Mouse (Mus musculus) gastrocnemius, postnatal 4 days (tissue): Measurements from ENCODE around the gene Fmo2. TPM values are rescaled to one million over a fixed set of nuclear protein-coding genes. Genes with fewer than 3 reads are reported as not detected.

Experiments
- DNase-seq, 2 experiments: peaks; one replicate each; pipeline ENCODE4 v3.0.0; 2021 to 2022; ENCODE audit warnings: low spot score in 2 of 2, mixed read lengths in 2 of 2
- long read RNA-seq, 2 experiments: library from polyadenylated mRNA; stranded (forward); transcript quantifications; one replicate each; pipeline ENCODE4 v2.0.0; 2021
- total RNA-seq, 2 experiments: library from RNA; stranded (reverse); gene quantifications; 2 replicates each; pipeline ENCODE4 v1.2.3; 2021

The Fmo2 gene
- total RNA-seq, result 1 to 10 TPM; 2.7 to 3.4 TPM
- long read RNA-seq, experiment 1, partial matches to known transcripts, result 1 of 2 reads
- long read RNA-seq, experiment 1, other reads (novel, unspliced or antisense), result 0 of 2 reads
- long read RNA-seq, experiment 2, full-length matches to known transcripts, result 1 of 1 reads
- long read RNA-seq, experiment 2, partial matches to known transcripts, result 0 of 1 reads
- long read RNA-seq, experiment 2, other reads (novel, unspliced or antisense), result 0 of 1 reads

DNA sequence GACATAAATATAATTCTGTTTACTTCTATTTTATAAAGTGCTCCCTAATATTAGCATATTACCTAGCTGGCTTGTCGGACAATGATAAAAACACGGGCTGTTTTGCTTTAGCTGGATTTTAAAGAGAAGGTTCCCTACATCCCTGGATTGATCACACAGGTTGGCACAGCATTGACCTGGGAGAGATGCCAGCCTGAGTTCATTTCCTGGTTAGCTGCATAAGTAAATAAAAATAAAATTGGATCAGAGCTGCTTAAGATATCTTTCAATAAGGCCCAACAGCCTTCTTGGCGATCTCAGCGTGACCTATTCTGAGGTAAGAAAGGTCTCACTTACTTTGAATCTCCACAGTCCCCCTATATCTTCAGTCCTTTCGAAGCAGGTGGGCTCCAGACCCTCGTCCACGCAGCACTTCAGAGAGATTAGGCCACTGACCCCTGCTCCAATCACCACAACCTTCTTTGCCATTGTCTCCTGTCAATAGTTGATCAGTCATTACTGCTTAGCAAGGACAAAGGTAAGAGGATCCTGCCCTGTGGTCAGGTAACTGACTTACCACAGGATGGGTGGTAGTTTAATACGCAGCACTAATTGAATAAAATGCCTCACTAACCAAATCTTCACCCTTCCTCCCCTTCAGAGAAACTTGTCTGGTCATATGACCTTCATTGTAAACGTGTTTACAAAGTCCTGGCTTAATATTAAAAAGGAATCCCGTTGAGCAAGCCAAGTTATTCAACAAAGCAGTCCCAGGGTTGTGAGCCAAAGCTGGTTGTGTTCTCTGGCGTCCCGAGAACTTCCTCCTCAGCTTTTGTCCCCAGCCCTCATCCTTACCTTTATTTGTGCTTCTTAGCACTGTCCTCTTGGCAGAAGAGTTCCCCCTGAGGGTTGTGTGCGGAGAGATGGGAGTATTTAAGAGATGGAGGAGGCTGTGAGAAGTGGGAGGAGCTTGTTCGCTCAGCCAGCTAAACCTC is at the start of gene Fmo2:
Gene Fmo2 (minus strand): TSS at position 889 of the 974 bp plus-strand sequence.
- no peak for DNase-seq

DNA sequence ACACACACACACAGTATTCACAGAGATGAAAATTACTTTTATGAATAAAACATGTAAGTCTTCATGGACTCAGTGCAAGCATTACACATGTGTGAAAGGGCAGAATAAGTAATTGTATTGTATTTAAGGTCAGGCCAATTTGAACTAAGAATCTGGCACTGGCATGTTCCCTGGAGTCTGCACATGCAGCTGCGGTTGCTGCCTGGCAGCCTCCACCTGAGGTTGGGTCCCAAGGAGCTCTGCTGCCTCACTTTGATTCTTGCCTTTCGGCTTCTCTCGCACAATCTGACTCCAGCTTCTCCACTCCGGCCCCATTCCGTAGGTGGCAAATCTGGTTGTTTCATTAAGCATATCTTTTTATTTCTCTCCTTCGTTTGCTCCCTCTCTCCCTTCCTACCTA is 49.4 kb upstream of the Fmo2 start:
- DNase-seq, result no peak

DNA sequence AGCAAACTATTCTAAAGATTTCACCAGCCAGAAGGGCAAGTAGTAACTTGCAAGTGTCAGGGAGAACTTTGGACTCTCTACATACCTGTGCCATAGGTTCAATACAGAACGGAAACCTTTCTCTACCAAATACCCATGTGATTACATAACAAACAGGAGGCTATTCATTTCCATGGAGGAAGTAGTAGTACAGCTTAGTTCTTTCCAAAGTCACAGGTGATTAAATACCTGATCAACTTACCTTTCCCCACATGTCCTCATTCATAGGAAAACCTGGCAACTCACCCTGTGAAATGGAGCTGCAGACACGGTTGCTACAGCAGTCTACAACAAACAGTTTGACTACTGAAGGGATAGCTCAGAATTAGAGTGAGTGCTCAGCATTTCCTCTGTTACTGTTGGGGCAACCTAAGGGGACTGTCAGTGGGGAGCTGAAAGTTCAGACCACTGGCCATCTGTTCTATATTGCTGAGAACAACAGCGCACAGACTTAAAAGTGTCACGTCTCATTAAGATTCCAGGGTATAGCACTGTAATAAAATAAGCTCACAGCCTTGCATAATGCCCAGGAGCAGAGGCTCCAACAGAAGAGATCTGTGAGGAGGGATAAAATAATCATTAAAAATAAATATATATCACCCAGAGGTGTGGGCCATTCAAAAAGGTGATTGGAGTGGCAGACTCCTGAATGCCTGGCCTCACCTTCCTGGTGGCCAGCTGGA is 48.5 kb upstream of the Fmo2 start:
- no peak for DNase-seq

DNA sequence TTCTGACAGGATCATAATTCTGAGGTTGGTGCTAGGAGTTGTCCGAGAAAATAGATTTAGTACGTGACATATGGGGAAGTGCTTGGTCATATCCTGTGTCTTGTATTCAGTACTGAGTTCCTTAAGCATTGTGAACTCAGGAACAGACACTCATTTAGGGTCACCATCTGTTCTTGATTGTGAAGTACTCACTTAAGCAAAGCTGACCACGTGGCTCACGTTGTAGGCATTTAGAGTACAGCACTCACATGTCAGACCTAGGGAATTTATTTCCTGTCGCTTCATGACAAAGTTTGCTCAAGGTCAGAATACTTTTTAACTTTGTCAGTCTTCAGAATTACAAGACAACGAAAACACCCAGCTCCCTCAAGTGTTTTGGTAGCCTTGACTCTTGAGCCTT is 45.2 kb upstream of the Fmo2 start:
- no peak for DNase-seq

DNA sequence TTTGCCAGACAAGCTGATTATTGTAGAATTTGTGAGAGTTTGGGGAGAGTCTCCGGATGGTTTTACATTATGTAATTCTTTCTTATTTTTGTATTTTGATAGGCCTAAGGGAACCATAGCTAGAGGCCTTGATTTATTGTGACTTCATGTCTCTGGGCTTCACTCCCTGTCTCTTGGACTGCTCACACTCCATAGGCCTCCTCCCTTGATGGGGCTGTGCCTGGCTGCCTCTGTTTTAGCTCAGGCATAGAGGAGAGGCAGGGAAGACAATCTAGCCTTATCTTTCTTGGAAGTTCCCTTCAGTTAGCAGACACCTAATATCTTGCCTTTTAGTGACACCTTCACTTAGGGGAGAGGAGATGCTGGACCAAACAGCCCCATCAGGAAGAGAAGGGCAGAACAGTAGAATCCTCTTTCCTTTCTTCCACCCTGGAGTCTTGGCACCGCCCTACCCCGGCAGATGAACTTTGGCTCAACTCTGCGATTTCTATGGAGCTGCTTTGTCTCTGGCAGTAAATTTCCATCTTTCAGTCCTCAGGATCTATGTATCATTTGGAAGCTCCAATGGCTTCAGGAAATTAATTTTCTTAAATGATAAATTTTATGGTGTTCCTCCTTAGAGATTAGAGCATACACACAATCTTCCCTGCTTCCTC is 40.3 kb upstream of the Fmo2 start:
- peak; percentile 31 to 46 for DNase-seq

DNA sequence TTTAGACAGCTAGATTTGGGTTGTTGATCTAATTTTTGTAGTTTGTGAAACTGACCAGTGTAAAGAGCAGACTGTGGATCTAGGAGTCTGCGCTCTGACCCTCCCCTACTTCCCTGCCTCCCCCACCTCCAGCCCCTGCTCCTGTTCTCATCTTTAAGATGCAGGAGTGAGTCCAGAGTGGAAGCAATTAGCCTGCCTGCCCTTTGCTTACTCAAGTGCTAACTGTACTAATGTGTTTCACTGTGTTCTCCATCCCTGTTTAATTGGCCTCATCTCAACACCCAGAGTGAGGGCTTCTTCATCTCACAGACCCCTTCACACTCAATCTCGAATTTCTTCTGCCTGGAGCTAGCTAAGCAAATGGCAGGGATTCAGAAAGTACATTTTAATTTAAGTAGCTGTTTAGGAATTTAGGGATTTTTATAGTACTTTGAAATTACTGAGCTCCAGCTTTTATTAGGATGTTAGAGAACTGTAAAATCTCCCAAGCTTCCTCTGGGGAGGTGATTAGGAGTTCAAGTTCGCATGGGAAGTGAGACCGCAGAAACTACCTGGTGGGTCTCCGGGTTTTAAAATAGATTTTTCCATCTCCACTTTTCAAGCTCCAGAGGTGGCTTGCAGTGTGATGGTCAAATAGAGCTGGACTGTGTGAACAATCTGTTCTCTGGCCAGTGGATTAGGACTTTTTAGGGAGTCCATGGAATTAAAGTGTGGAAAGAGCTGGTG is 39.6 kb upstream of the Fmo2 start:
- no peak for DNase-seq

DNA sequence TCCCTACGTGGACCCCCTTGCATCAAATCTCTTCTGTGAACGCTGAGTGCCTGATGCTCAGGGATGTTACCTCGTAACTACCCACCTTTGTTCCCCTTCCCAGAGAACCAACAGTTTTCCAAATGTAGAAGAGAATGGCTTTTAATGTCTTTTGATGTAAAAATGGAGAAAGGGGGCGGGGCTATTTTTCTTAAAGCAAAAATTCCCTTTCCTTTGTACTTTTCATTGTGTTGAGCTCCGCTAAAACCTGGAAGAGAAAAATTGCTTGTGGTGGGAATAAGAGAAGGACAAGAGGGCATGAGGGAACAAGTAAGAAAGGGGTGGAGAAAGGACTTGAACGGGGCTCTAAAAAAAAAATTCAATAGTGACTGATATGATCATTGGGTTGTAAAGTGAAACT is 38.9 kb upstream of the Fmo2 start, which contains the start of gene Fmo6:
Gene Fmo6 (minus strand): TSS at position 101 of the 400 bp plus-strand sequence.
- no peak for DNase-seq

DNA sequence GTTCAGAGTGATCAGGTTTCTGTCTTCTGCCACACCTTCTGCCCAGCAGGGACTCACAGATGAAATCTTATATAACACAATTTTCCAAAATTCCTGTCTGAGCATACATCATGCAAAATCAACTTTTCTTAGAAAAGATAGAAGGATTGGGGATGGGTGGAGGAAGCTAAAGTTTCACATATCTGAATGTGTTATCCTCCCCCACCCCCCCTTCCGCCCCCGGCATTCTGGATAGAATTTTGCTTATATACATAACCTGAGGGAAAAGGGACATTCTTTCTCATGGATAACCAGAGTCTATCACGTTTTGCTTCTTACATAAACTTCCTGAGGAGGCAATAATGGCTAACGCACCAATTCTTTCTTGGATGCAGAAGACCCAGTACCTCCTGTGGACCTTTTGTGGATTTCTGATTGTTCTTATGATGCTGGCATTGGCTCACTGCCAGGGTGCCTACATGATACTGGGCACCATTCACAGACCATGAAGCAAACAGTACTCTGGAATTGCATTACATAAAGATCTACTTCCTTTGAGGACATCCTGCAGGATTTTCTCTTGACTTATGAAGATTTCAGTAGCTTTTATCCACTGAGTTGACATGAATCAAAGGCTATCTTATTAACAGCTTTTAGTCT is 36.0 kb upstream of the Fmo2 start:
- DNase-seq, result no peak

DNA sequence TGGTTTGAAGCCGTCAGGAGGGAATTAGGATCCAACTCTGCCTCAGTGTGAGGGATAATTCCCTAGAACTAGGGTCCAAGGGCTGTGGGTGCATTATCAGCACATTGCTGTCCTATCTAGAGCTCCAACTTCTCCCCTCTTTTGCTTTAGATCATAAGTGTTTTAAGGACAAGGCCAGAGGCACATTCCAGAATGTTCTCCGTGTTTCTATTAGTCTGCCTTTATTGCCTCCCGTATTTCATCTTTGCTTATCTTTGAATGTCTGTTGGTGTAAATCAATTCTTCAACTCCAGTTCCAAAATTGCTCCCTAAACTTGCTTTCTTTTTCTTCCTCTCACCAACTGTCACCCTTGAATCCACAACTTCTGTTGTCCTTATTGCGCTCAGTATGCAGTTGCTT is 33.9 kb upstream of the Fmo2 start:
- no peak for DNase-seq

DNA sequence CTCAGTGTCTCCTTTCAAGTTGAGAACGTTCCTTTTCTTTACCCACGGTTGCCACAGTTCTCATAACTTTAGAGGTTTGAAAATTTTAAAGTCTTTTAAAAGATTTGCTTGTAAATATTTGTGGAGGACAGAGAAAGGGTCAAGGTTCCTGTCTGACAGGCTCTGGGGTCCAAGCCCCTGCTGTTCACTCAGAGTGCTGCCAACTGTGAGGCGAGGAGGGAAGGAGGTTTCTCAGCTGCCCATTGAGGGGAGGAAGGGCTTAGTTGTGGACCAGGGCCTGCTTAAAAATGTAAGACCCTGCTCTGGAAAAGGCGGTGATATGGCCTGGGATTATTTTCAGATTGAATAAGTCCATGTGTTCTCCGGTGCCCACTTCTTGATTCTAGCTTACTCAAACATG is 33.4 kb upstream of the Fmo2 start:
- DNase-seq, result no peak

DNA sequence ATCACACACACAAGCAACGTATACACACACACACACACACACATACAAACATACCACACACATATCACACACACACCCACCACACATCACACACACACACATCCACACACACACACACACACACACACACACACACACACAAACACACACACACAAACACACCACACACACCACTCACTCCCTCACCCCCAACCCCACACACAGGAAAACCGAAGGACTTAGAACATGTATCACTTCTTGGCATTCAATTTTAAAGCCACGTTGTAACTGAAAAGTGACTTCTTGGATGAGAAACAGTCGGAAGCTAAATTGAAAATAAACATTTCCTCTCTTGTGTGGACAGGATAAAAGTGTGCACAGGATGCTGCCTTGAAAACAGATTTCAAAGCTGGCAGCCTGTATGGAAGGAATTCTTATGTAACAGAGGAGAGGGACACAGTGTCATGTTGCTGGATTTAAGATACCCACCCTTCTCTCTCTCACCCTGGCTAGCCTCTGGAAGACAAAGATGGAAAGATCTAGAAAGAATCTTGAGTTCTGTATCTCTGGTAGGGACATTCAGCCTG is 32.9 kb upstream of the Fmo2 start:
- DNase-seq, result no peak

DNA sequence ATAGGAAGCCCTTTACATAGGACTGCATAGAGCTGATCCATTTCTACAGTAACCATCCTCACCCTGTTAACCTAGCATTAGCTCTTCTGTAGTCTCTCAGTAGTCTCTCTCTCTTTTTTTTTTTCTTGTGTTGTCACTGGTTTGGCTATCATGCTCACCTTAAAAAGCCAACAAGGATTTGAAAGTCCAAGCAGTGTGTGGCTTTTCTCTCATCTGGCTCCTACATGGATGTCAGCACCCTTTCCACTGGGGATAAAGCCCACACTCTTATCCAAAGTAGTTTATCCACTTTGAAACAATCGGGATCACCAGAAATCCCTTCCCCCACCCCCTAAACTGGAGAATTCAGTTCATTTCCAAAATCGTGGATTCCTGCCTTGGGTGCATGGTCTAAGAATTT is 32.1 kb upstream of the Fmo2 start:
- DNase-seq, result no peak

DNA sequence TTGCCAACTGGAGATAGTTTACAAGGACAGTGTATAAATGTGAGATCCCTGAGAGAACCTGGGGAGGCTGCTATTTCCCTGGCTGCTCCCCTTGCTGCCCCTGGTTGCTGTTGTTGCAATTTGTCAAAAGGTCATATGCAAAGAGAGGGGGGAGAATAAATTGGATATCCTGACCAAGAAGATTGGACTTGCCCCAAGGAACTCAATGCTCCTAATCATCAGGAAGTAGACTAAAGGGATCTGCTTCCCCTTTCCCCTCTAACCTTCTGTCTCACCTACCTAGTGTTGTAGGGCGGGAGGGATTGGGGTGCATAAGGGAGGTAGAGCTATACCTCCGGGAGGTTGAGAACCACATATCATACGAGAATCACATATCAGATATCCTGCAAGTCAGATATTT is 30.6 kb upstream of the Fmo2 start:
- no peak for DNase-seq

DNA sequence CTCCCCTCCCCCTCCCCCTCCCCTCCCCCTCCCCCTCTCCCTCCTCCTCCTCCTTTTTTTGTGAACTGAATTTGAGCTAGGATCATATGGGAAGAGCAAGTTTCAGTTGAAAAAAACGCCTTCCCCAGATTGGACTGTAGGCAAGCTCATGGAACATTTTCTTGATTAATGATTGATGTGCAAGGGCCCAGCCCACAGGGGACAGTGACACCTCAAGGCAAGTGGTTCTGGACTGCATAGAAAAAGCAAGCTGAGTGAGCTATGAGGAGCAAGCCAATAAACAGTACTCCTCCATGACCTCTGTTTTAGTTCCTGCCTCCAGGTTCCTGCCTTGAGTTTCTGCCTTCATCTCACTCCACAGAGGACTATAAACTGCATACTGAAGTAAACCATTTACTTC is 26.6 kb upstream of the Fmo2 start:
- no peak for DNase-seq

DNA sequence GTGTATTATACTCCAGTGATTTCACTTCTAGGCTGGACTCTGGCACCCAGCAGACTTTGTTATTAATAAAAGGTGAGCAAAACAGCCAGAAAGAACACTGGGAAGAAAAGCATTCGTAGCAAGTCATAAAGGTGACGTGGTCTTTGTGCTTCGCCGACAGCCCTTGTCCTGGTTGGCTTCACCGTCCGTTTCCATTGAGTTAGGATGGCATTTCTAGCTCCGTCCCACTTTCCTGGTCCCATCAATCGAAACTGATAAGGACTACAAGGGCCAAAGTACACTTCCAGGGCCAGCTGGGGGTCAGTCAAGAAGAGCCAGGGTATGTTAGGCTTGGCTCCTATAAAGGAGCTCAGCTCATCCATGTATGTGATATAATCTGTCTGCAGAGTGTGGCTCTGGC is 18.1 kb upstream of the Fmo2 start:
- DNase-seq, result no peak

DNA sequence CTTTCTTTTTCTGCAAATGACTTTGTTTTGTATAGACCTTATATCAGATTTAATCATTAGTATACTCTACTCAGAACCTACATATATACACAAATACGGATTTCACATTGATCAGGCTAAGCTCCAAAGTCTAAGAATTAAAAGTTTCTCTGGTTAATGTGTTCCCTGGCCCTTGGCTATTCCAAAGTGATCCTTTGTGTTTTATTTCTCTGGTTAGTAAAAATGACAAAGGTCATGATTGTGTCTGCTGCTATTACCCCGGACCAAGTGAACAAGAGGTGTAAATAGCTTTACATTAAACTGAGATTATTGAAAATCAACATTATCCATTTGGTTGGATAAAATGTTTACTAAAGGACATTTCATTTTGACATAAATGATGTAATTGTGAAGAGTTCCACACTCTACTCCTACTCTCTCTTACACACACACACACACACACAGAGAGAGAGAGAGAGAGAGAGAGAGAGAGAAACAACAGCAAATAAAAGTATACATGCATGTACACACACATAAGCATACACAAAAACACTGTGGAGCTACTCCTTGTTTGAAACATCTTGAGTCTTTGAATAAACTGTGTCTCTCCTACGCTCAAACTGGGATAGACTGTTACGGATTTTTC is 16.5 kb upstream of the Fmo2 start:
- no peak for DNase-seq

DNA sequence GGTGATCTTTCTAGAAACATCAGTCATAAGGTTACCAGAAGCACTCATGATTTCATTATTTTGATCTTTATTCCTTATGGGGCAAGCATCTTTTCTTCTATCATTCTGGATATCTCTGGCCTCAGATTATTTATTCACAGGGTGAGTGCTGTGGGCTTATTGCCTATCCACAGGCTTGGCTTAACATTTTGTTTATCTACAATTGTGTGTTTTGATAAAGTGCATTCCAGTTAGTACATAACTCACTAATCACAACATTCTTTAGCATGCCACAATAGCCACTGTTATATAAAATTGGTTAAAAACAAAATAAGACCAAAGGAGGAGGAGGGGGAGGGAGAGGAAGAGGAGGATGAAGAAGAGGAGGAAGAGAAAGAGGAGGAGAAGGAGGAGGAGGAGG is 13.6 kb upstream of the Fmo2 start:
- no peak for DNase-seq

DNA sequence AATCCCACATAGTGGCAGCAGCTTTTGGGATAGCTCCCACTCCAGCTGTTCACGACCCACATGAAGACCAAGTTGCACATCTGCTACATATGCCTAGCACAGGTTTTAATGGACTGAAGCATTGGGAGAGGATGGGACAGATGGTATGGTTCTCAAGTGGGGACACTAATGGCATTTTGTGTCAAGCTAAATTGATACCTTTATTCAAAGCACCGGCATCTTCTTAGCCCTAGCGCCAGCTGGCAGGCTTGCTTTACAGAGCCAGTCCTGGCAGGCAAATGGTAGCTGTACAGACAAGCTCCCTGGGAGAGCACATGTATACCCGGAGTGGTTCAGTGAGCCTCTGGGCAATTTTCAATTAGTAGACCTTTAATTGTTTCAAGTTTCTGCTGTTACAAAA is 3.4 kb upstream of the Fmo2 start:
- no peak for DNase-seq

DNA sequence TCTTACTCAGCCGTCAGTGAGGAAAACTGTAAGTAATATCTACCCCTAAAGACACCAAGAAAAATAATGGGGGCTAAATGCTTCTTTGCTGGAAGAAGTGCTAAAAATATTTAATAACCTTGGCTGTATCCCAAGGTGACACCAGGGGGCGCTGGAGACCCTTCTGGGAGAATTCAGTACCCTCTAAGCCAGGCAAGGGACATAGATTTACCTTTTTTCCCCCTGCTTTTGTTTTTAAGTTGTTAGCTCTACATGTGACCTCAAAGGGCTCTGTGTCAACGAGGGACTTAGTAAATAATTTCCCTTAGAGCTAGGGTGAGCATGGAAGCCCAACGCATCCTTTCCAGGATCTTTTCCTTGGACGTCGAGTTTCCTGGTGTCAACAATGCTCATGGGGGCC is 2.6 kb downstream of the Fmo2 start:
- peak; percentile 57 to 76 for DNase-seq
